Mouse (Mus musculus) MEL (cell line): ENCODE measurements around the gene Slc44a2.
A peak's percentile ranks its signal among the peaks of the same experiment; 100 is the strongest.

Source experiments
- BHLHE40 ChIP-seq: IDR thresholded peaks from 2 replicates; pipeline ENCODE4 v1.6.1; 2012; ENCODE audit warnings: low read depth, mild to moderate bottlenecking, inconsistent platforms, low read length, improper control_type of control experiment, borderline replicate concordance
- CTCF ChIP-seq, 3 experiments: IDR thresholded peaks in 2 of 3; conservative IDR thresholded peaks in 1 of 3; 2 replicates each; pipeline ENCODE4 v1.5.1; 2011 to 2012; ENCODE audit warnings: low read length in 3 of 3, low read depth in 2 of 3, mild to moderate bottlenecking in 2 of 3, improper control_type of control experiment in 1 of 3, inconsistent platforms in 1 of 3, mixed read lengths in 1 of 3, moderate library complexity in 1 of 3; ENCODE audit not compliant: control insufficient read depth in 1 of 3, insufficient read depth in 1 of 3, poor library complexity in 1 of 3, severe bottlenecking in 1 of 3
- KAT2A ChIP-seq: conservative IDR thresholded peaks from 2 replicates; pipeline ENCODE4 v1.6.1; 2012; ENCODE audit warnings: low read depth, low read length, improper control_type of control experiment, inconsistent platforms
- POLR2A ChIP-seq, 2 experiments: IDR thresholded peaks; 2 replicates each; pipeline ENCODE4 v1.6.1; 2011 to 2012; ENCODE audit warnings: low read length in 2 of 2, mild to moderate bottlenecking in 2 of 2, control low read depth in 1 of 2, improper control_type of control experiment in 1 of 2, low read depth in 1 of 2, moderate library complexity in 1 of 2; ENCODE audit not compliant: control insufficient read depth in 1 of 2, insufficient read depth in 1 of 2, poor library complexity in 1 of 2
- RCOR1 ChIP-seq: IDR thresholded peaks from 2 replicates; pipeline ENCODE4 v1.6.1; 2012; ENCODE audit warnings: low read depth, mild to moderate bottlenecking, inconsistent platforms, low read length, improper control_type of control experiment
- TBP ChIP-seq: IDR thresholded peaks from 2 replicates; pipeline ENCODE4 v1.8.0; 2011; ENCODE audit warnings: low read depth, low read length, improper control_type of control experiment
- ZC3H11A ChIP-seq: IDR thresholded peaks from 2 replicates; pipeline ENCODE4 v1.6.1; 2012; ENCODE audit warnings: low read depth, mild to moderate bottlenecking, inconsistent platforms, low read length, improper control_type of control experiment

DNA sequence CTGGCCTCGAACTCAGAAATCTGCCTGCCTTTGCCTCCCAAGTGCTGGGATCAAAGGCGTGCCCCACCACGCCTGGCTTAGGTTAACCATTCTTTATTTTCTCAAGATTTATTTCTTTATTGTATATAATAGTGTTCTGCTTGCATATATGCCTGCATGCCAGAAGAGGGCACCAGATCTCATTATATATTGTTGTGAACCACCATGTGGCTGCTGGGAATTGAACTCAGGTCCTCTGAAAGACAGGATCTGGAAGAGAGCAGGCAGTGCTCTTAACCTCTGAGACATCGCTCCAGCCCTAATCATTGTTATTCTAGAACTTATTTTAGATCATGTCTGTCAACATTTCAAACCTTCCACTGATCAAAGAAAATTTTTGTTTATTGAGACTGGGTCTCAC, 995 bp upstream of the Slc44a2 start:
- TF ChIP-seq RCOR1 (peak; percentile 53; the same call in 1 of the 2 replicates), KAT2A (no peak), BHLHE40 (no peak), ZC3H11A (peak; percentile 52; the same call in 1 of the 2 replicates), POLR2A (IDR thresholded peaks at IDR 0.05; ENCODE audit: control insufficient read depth in 1 of 2, insufficient read depth in 1 of 2, low read depth in 1 of 2, low read length in 2 of 2, poor library complexity in 1 of 2) (no peak), TBP (no peak), CTCF (IDR thresholded peaks at IDR 0.05 in 2 of 3, conservative IDR thresholded peaks at IDR 0.05 in 1 of 3; ENCODE audit: control insufficient read depth in 1 of 3, insufficient read depth in 1 of 3, low read depth in 2 of 3, low read length in 3 of 3, poor library complexity in 1 of 3, severe bottlenecking in 1 of 3) (peak; percentile 51 to 70 (median 60))
